Mouse (Mus musculus): Measurements from ENCODE around the gene Luc7l2. TPM values are rescaled to one million over a fixed set of nuclear protein-coding genes. Genes with fewer than 3 reads are reported as not detected.

Gene Luc7l2
- polyA plus RNA-seq, 2 experiments, result 18.0 to 57.2 TPM

DNA sequence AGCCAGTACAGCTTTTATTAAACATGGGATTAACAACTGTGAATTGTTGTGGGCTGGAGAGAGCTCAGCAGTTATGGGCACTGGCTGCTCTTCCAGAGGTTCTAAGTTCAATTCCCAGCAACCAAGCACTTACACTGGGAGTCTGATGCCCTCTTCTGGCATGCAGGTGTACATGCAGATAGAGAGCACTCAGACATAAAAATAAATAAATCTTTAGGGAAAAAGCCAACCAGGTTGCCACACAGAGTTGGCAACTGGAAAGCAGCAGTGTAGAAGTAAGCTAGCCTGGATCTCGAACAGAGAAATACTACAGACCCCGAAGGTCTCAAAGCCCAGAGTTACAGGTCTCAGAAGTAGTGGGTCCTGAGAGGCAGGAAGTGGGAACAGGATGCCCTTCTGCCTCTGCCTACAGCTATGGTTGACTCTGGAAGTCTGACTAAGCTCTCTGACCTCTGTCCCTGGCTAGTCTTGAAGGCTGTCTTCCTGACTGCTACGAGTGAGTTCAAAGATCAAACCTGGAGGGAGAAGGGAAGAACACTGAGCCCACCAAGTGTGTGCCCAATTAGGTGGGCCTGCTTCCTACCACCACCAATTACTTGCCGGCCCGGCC is 19.8 kb upstream of the Luc7l2 start:
- H3K36me3 ChIP-seq (replicated peaks; ENCODE audit: control insufficient read depth, insufficient read depth, low read depth), result no peaks in the 10 kb centered on the region
- DNase-seq (ENCODE audit: low read depth in 3 of 3, low spot score in 3 of 3) (peak in 2 of 3 experiments; percentile 38 to 41), ATAC-seq (ENCODE audit: insufficient read depth) (no peak)
- no peak overlapping the region for H3K9ac ChIP-seq (replicated peaks)
- H3K27me3 ChIP-seq (ENCODE audit: control insufficient read depth, insufficient read depth, low read length), result no peaks in the 10 kb centered on the region
- WGBS (ENCODE audit: insufficient replicate concordance), result 34% methylated on average over 5 of the region's 5 CpGs
- no peak overlapping the region for H3K4me2 ChIP-seq (ENCODE audit: low read depth)
- no peak overlapping the region for H3K4me3 ChIP-seq (ENCODE audit: insufficient read depth in 1 of 2, low read depth in 2 of 2, low read length in 2 of 2)
- H3K27ac ChIP-seq, result no peak overlapping the region
- peaks cover 2 to 12% of the 10 kb centered on the region in 2 experiments for H3K4me1 ChIP-seq (replicated peaks; ENCODE audit: control insufficient read depth in 2 of 2, insufficient read depth in 2 of 2, low read length in 1 of 2)
- TF ChIP-seq CTCF (IDR thresholded peaks at IDR 0.05; ENCODE audit: low read depth) (peak; percentile 80), EP300 (IDR thresholded peaks at IDR 0.05; ENCODE audit: low read depth) (no peak)
- H3K9me3 ChIP-seq (ENCODE audit: control insufficient read depth, low read length), result no peaks in the 10 kb centered on the region

- DNase-seq (ENCODE audit: low read depth in 3 of 3, low spot score in 3 of 3) (peak in 1 of 3 experiments; percentile 26), ATAC-seq (ENCODE audit: insufficient read depth) (peak; percentile 26)
- Histone ChIP-seq H3K27me3 (ENCODE audit: control insufficient read depth, insufficient read depth, low read length) (no peaks in the 10 kb centered on the region), H3K4me3 (ENCODE audit: insufficient read depth in 1 of 2, low read depth in 2 of 2, low read length in 2 of 2) (peak overlapping the region; percentile 88 to 94), H3K9ac (replicated peaks) (peak overlapping the region; percentile 77), H3K27ac (peak overlapping the region; percentile 91), H3K9me3 (ENCODE audit: control insufficient read depth, low read length) (no peaks in the 10 kb centered on the region), H3K4me1 (replicated peaks; ENCODE audit: control insufficient read depth in 2 of 2, insufficient read depth in 2 of 2, low read length in 1 of 2) (peaks cover 2 to 12% of the 10 kb centered on the region in 2 experiments), H3K4me2 (ENCODE audit: low read depth) (peak overlapping the region; percentile 79), H3K36me3 (replicated peaks; ENCODE audit: control insufficient read depth, insufficient read depth, low read depth) (no peaks in the 10 kb centered on the region)
- TF ChIP-seq CTCF (IDR thresholded peaks at IDR 0.05; ENCODE audit: low read depth) (no peak), EP300 (IDR thresholded peaks at IDR 0.05; ENCODE audit: low read depth) (no peak)
- WGBS (ENCODE audit: insufficient replicate concordance), result 8% methylated on average over 25 of the region's 25 CpGs
These were observed 18.4 kb upstream of the Luc7l2 start for GRCm38 (mm10) chr6:38532500-38533420.

DNA sequence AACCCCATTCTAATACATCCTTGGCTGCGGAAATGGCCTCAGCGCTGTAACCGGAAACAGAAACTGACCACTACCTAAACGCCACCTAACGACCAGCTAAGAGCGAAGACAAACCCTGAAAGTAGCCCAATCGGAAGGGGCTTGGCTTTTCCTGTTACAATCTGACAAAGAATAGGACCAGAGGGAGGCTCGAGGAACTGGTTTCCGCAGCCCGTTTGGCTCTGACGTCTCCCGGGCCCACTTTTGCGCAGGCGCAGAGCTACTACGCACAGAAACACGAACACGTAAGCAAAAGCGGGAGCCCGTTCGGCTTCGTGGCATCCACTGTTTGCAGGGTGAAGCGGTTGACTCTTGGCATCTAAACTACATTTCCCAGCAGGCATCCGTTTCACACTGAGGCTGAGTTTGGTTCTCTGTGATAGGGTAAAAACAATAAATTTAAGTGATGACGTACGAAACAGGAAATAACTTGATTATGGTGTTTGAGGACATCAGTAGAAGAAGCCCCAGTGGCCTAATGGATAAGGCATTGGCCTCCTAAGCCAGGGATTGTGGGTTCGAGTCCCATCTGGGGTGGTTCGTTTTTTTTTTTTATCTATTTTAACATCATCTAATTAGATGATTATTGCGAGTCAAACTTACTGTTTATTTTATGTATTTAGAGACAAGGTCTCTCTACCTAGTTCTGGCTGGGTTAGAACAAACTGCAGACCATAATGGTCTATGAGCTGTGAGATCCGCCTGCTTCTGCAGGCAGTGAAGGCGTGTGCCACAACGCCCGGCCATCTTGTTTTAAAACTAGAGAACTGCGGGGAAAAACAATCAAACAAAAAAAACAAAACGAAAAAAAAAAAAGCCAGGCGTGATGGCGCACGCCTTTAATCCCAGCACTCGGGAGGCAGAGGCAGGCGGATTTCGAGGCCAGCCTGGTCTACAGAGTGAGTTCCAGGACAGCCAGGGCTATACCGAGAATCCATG is 17.4 kb upstream of the Luc7l2 start, which contains the start of gene Fmc1:
Gene Fmc1 (plus strand): TSS at position 75 of the 978 bp plus-strand sequence.
- H3K9me3 ChIP-seq (ENCODE audit: control insufficient read depth, low read length), result no peaks in the 10 kb centered on the region
- H3K9ac ChIP-seq (replicated peaks), result peak within 1 kb of the TSS; percentile 88
- H3K4me2 ChIP-seq (ENCODE audit: low read depth), result peak within 1 kb of the TSS; percentile 79
- peak within 1 kb of the TSS; percentile 91 for H3K27ac ChIP-seq
- ATAC-seq (ENCODE audit: insufficient read depth) (peak; percentile 84), DNase-seq (ENCODE audit: low read depth in 3 of 3, low spot score in 3 of 3) (peak; percentile 98 to 99 (median 98))
- 2% methylated on average over 41 of the region's 41 CpGs for WGBS (ENCODE audit: insufficient replicate concordance)
- peak within 1 kb of the TSS; percentile 88 to 94 for H3K4me3 ChIP-seq (ENCODE audit: insufficient read depth in 1 of 2, low read depth in 2 of 2, low read length in 2 of 2)
- no peaks in the 10 kb centered on the region for H3K36me3 ChIP-seq (replicated peaks; ENCODE audit: control insufficient read depth, insufficient read depth, low read depth)
- no peaks in the 10 kb centered on the region for H3K27me3 ChIP-seq (ENCODE audit: control insufficient read depth, insufficient read depth, low read length)
- TF ChIP-seq CTCF (IDR thresholded peaks at IDR 0.05; ENCODE audit: low read depth) (peak; percentile 22; the same call in 1 of the 2 replicates), EP300 (IDR thresholded peaks at IDR 0.05; ENCODE audit: low read depth) (peak; percentile 31)
- H3K4me1 ChIP-seq (replicated peaks; ENCODE audit: control insufficient read depth in 2 of 2, insufficient read depth in 2 of 2, low read length in 1 of 2), result peaks cover 2 to 12% of the 10 kb centered on the region in 2 experiments

DNA sequence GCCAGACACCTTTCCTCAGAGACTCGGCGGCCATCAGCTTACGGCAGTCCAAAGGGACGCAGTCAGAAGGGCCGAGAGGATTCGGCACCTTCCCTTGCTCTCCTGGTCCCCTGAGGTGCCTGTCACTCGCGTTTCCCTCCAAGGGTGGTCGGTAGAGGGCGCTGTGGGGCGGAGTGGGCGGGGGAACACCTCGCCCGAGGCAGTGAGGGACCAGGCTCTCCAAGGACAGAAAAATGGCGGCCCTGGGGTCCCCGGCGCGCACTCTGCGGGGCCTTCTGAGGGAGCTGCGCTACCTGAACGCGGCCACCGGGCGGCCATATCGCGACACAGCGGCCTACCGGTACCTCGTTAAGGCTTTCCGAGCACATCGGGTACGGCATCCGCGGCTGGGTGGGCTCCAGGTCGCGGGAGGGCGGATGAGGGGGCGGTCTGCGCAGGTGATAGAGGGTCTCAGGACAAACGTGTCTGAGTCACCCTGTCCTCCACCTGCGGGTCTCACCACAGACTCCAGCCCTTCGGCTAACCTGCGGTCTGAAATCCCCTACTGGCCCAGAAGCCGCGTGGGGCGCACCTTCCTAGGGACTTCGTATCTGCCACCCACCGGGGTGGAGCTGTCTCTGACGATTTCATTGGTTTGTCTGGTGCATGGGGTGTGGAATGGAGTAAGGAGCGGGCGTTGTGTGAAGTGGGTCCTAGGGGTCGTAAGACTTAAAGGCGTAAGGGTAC is 16.3 kb upstream of the Luc7l2 start:
- TF ChIP-seq EP300 (IDR thresholded peaks at IDR 0.05; ENCODE audit: low read depth), result no peak
- TF ChIP-seq CTCF (IDR thresholded peaks at IDR 0.05; ENCODE audit: low read depth), result peak; percentile 99
- H3K9ac ChIP-seq (replicated peaks), result peak overlapping the region; percentile 88
- H3K9me3 ChIP-seq (ENCODE audit: control insufficient read depth, low read length), result no peaks in the 10 kb centered on the region
- no peaks in the 10 kb centered on the region for H3K36me3 ChIP-seq (replicated peaks; ENCODE audit: control insufficient read depth, insufficient read depth, low read depth)
- WGBS (ENCODE audit: insufficient replicate concordance), result under 1% methylated on average over 53 of the region's 53 CpGs
- peak overlapping the region; percentile 79 for H3K4me2 ChIP-seq (ENCODE audit: low read depth)
- ATAC-seq (ENCODE audit: insufficient read depth) (peak; percentile 81), DNase-seq (ENCODE audit: low read depth in 3 of 3, low spot score in 3 of 3) (peak; percentile 89 to 95 (median 90))
- H3K27me3 ChIP-seq (ENCODE audit: control insufficient read depth, insufficient read depth, low read length), result no peaks in the 10 kb centered on the region
- H3K27ac ChIP-seq, result peak overlapping the region; percentile 91
- peaks cover 2 to 12% of the 10 kb centered on the region in 2 experiments for H3K4me1 ChIP-seq (replicated peaks; ENCODE audit: control insufficient read depth in 2 of 2, insufficient read depth in 2 of 2, low read length in 1 of 2)
- H3K4me3 ChIP-seq (ENCODE audit: insufficient read depth in 1 of 2, low read depth in 2 of 2, low read length in 2 of 2), result peak overlapping the region; percentile 79 to 88

Measured in liver, embryonic 14.5 days (tissue).